Mouse (Mus musculus): Measurements from ENCODE around the gene Slc30a10. TPM values are rescaled to one million over a fixed set of nuclear protein-coding genes. Genes with fewer than 3 reads are reported as not detected.

The Slc30a10 gene
- 5.8 and 6.3 TPM in 2 replicates for polyA plus RNA-seq (2014; fragmentation: Nextera tagmentation; extraction: Ambion mirVana)

DNA sequence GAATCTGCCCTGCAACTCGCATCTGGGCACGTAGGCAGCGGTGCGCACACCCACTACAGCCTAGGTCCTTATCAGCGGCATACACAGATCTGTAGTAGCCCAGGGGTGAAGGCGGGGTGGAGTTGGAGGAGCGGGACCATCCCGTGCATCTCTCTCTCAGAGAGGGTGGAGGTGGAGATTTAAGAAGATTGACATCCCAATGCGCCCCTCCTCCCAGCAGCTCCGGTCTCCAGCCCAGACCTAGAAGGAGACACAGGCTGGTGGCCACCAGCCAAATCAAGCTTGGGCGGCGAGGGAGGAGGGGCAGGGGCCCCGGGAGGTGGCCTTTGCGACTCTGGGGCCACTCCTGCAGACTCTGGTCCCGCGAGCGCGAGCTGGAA lies at the start of gene Slc30a10:
Gene Slc30a10, plus strand, starts transcription at position 274 of the 380 bp plus-strand sequence.
- peak within 1 kb of the TSS; percentile 84 for H3K4me2 ChIP-seq (ENCODE audit: low read depth, low read length)
- H3K27ac ChIP-seq (ENCODE audit: low read depth, low read length) = 0 out of 2 replicates have a peak within 1 kb of the TSS, but pooled peaks have one; percentile 40
- H3K9me3 ChIP-seq (ENCODE audit: control insufficient read depth, low read length) = no peaks in the 10 kb centered on the region
- H3K9ac ChIP-seq (replicated peaks; ENCODE audit: low read depth, low read length) = peak within 1 kb of the TSS; percentile 62
- peak within 1 kb of the TSS; percentile 49 for H3K4me3 ChIP-seq (ENCODE audit: low read depth, low read length)
- ATAC-seq (ENCODE audit: low read depth) = peak; percentile 82
- H3K4me1 ChIP-seq (ENCODE audit: control insufficient read depth, insufficient read depth, low read length) = peaks cover 4% of the 10 kb centered on the region; the same call in 1 of the 2 replicates
- 0% methylated on average over 18 of the region's 18 CpGs for WGBS
- peaks cover 7% of the 10 kb centered on the region; the same call in 1 of the 2 replicates for H3K27me3 ChIP-seq (ENCODE audit: control insufficient read depth, insufficient read depth, low read length)
- H3K36me3 ChIP-seq (ENCODE audit: control insufficient read depth, insufficient read depth, low read length) = no peaks in the 10 kb centered on the region

DNA sequence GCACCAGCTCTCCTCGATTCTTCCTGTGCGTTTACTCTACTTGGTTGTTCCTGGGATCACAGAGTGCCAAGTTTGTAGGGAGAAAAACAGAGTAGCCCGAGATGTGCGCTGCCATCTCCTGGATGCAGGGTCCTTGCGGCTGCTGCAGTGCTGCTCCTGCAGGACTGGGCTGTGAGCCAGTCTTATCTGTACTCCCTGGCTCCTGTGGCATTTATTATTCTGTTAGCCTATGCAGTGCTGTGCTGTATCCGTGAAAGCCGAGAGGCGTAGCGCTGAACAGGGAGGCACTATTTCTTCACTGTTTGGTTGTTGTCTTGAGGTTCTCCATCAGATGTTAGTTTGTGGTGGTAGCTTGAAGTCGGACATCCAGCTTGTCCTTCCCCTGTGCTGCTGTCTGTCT lies 48.7 kb upstream of the Slc30a10 start:
- H3K9me3 ChIP-seq (ENCODE audit: control insufficient read depth, low read length) = no peaks in the 10 kb centered on the region
- H3K4me1 ChIP-seq (ENCODE audit: control insufficient read depth, insufficient read depth, low read length) = no peaks in the 10 kb centered on the region
- H3K27ac ChIP-seq (ENCODE audit: low read depth, low read length) = no peak overlapping the region
- WGBS = 84% methylated on average over 10 of the region's 10 CpGs
- H3K4me2 ChIP-seq (ENCODE audit: low read depth, low read length) = no peak overlapping the region
- H3K4me3 ChIP-seq (ENCODE audit: low read depth, low read length) = no peak overlapping the region
- no peak overlapping the region for H3K9ac ChIP-seq (replicated peaks; ENCODE audit: low read depth, low read length)
- ATAC-seq (ENCODE audit: low read depth) = no peak
- H3K27me3 ChIP-seq (ENCODE audit: control insufficient read depth, insufficient read depth, low read length) = no peaks in the 10 kb centered on the region
- H3K36me3 ChIP-seq (ENCODE audit: control insufficient read depth, insufficient read depth, low read length) = peaks cover 58% of the 10 kb centered on the region

DNA sequence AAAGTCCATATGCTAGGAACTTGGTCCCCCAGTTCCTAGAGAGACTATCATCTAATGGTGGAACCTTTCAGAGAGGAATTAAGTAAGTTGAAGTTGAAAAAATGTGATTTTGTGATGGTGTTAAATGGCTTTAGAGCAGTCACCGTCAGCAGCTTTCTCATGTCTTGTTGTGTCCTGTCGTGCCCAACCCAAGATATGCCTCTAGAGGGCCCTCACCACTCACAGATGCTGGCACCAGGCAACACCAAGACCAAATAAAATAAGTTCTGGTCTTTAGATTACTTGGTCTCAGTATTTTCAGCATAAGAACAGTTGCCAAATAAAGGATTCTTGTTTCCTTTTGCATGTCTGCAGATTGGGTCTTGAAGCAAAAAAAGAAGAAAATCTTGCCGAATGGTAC lies 44.8 kb upstream of the Slc30a10 start:
- WGBS = 87% methylated on average over 3 of the region's 3 CpGs
- no peak overlapping the region for H3K4me2 ChIP-seq (ENCODE audit: low read depth, low read length)
- no peak overlapping the region for H3K4me3 ChIP-seq (ENCODE audit: low read depth, low read length)
- ATAC-seq (ENCODE audit: low read depth) = no peak
- H3K36me3 ChIP-seq (ENCODE audit: control insufficient read depth, insufficient read depth, low read length) = peaks cover 58% of the 10 kb centered on the region
- no peak overlapping the region for H3K27ac ChIP-seq (ENCODE audit: low read depth, low read length)
- H3K4me1 ChIP-seq (ENCODE audit: control insufficient read depth, insufficient read depth, low read length) = no peaks in the 10 kb centered on the region
- H3K9me3 ChIP-seq (ENCODE audit: control insufficient read depth, low read length) = no peaks in the 10 kb centered on the region
- H3K27me3 ChIP-seq (ENCODE audit: control insufficient read depth, insufficient read depth, low read length) = no peaks in the 10 kb centered on the region
- no peak overlapping the region for H3K9ac ChIP-seq (replicated peaks; ENCODE audit: low read depth, low read length)

DNA sequence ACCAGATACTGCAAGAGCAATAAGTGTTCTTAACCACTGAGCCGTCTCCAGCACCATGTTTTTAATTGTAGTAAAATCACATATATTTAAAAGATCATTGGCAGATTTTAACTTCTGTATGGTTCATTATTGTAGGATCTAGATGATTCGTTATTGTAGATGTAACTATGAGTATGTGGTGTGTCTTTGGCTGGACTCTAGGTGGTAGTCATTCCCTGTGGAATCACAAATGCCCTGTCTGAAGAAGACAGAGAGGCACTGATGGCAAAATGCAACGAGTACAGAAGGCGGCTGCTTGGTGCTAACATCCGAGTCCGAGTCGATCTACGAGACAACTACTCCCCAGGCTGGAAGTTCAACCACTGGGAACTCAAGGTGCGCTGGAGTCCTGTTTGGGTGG lies 36.6 kb upstream of the Slc30a10 start:
- Histone ChIP-seq H3K4me3 (ENCODE audit: low read depth, low read length) (no peak overlapping the region), H3K27me3 (ENCODE audit: control insufficient read depth, insufficient read depth, low read length) (no peaks in the 10 kb centered on the region), H3K27ac (ENCODE audit: low read depth, low read length) (no peak overlapping the region), H3K4me1 (ENCODE audit: control insufficient read depth, insufficient read depth, low read length) (no peaks in the 10 kb centered on the region), H3K36me3 (ENCODE audit: control insufficient read depth, insufficient read depth, low read length) (peaks cover 49% of the 10 kb centered on the region), H3K9me3 (ENCODE audit: control insufficient read depth, low read length) (no peaks in the 10 kb centered on the region), H3K4me2 (ENCODE audit: low read depth, low read length) (no peak overlapping the region), H3K9ac (replicated peaks; ENCODE audit: low read depth, low read length) (no peak overlapping the region)
- WGBS = 90% methylated on average over 9 of the region's 9 CpGs
- ATAC-seq (ENCODE audit: low read depth) = no peak

DNA sequence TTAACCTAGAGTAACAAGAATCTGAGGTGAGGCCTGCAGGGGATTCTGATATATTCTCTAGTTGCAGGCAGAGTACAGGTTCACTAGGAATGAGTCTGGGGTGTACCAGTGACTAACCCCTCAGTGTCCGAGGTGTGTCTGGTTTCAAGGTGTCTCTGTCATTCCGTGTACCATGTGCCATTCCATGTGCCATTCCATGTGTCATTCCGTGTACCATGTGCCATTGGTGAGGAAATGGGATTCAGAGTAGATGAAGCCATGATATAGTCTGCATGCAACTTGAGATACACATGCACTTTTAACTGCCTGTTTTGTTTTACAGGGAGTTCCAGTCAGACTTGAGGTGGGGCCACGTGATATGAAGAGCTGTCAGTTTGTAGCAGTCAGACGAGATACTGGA lies 34.8 kb upstream of the Slc30a10 start:
- H3K36me3 ChIP-seq (ENCODE audit: control insufficient read depth, insufficient read depth, low read length) = peaks cover 43% of the 10 kb centered on the region

DNA sequence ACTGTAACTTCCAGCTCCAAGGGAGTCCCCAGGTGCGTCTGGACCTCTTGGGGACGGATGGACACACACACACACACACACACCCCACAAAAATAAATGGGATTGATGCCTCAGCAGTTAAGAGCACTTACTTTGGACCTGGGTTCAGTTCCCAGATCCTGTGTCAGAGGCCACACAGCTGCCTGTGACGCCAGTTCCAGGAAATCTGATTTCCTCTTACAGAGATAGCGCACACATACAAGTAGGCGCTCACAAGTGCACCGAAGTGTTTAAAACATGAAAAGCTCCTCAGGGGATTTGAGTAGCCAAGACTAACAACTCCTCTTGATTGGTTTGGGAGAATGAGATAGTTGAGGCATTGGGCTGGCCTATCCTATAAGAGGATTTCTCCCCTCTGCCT lies 33.9 kb upstream of the Slc30a10 start:
- WGBS = 93% methylated on average over 6 of the region's 6 CpGs
- H3K4me1 ChIP-seq (ENCODE audit: control insufficient read depth, insufficient read depth, low read length) = no peaks in the 10 kb centered on the region
- H3K27me3 ChIP-seq (ENCODE audit: control insufficient read depth, insufficient read depth, low read length) = no peaks in the 10 kb centered on the region
- ATAC-seq (ENCODE audit: low read depth) = no peak
- H3K4me2 ChIP-seq (ENCODE audit: low read depth, low read length) = no peak overlapping the region
- peaks cover 47% of the 10 kb centered on the region for H3K36me3 ChIP-seq (ENCODE audit: control insufficient read depth, insufficient read depth, low read length)
- no peaks in the 10 kb centered on the region for H3K9me3 ChIP-seq (ENCODE audit: control insufficient read depth, low read length)
- no peak overlapping the region for H3K9ac ChIP-seq (replicated peaks; ENCODE audit: low read depth, low read length)
- no peak overlapping the region for H3K27ac ChIP-seq (ENCODE audit: low read depth, low read length)
- H3K4me3 ChIP-seq (ENCODE audit: low read depth, low read length) = no peak overlapping the region

More for the DNA sequence above, 34.8 kb upstream of the Slc30a10 start:
- H3K27me3 ChIP-seq (ENCODE audit: control insufficient read depth, insufficient read depth, low read length) = no peaks in the 10 kb centered on the region
- no peaks in the 10 kb centered on the region for H3K4me1 ChIP-seq (ENCODE audit: control insufficient read depth, insufficient read depth, low read length)
- H3K4me2 ChIP-seq (ENCODE audit: low read depth, low read length) = no peak overlapping the region
- no peaks in the 10 kb centered on the region for H3K9me3 ChIP-seq (ENCODE audit: control insufficient read depth, low read length)
- no peak overlapping the region for H3K27ac ChIP-seq (ENCODE audit: low read depth, low read length)
- no peak overlapping the region for H3K4me3 ChIP-seq (ENCODE audit: low read depth, low read length)
- no peak overlapping the region for H3K9ac ChIP-seq (replicated peaks; ENCODE audit: low read depth, low read length)
- ATAC-seq (ENCODE audit: low read depth) = no peak
- WGBS = 97% methylated on average over 5 of the region's 5 CpGs

DNA sequence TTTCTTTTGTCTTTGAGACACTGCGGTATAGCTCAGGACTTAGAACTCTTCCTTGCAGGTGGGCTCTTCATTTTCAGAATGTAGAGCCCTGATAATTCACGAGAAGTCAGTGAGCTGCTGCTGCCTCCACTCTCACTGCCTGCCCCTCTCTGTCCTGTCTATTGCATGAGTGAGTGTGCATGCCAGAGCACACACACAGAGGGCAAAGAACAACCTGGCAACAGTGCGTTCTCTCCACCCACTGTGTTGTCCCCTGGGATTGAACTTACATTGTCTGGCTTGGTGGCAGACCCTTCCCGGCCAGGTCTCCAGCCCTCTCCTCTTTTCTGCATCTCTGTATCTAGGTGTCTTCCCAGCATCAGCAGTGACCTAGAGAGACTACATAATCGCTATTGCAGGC lies 28.1 kb upstream of the Slc30a10 start:
- WGBS = 93% methylated on average over 5 of the region's 5 CpGs
- peaks cover 33% of the 10 kb centered on the region for H3K36me3 ChIP-seq (ENCODE audit: control insufficient read depth, insufficient read depth, low read length)
- H3K4me1 ChIP-seq (ENCODE audit: control insufficient read depth, insufficient read depth, low read length) = no peaks in the 10 kb centered on the region
- no peak overlapping the region for H3K9ac ChIP-seq (replicated peaks; ENCODE audit: low read depth, low read length)
- no peaks in the 10 kb centered on the region for H3K9me3 ChIP-seq (ENCODE audit: control insufficient read depth, low read length)
- no peak for ATAC-seq (ENCODE audit: low read depth)
- no peak overlapping the region for H3K4me2 ChIP-seq (ENCODE audit: low read depth, low read length)
- H3K27me3 ChIP-seq (ENCODE audit: control insufficient read depth, insufficient read depth, low read length) = no peaks in the 10 kb centered on the region
- H3K27ac ChIP-seq (ENCODE audit: low read depth, low read length) = no peak overlapping the region
- no peak overlapping the region for H3K4me3 ChIP-seq (ENCODE audit: low read depth, low read length)

DNA sequence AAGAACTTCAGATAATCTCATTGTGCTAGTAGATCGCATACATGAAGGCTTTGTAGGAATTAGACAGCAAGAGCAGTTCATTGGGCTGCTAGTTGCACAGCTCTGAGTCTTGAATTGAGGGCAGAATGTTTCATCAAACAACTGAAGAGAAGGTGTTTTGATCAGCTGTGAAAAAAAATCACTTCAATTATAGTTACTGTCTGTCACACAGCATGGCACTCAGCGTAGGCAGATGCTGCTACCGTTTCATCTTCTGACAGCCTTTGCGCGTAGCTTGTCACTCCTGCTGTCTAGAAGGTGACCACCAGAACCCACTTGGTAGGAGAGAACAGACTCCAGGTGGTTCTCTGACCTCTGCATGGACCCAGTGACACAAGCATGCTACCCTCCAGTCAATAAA lies 24.2 kb upstream of the Slc30a10 start:
- H3K36me3 ChIP-seq (ENCODE audit: control insufficient read depth, insufficient read depth, low read length) = peaks cover 28% of the 10 kb centered on the region
- no peak overlapping the region for H3K4me2 ChIP-seq (ENCODE audit: low read depth, low read length)
- no peak overlapping the region for H3K27ac ChIP-seq (ENCODE audit: low read depth, low read length)
- 92% methylated on average over 5 of the region's 5 CpGs for WGBS
- no peak overlapping the region for H3K9ac ChIP-seq (replicated peaks; ENCODE audit: low read depth, low read length)
- no peaks in the 10 kb centered on the region for H3K27me3 ChIP-seq (ENCODE audit: control insufficient read depth, insufficient read depth, low read length)
- no peaks in the 10 kb centered on the region for H3K9me3 ChIP-seq (ENCODE audit: control insufficient read depth, low read length)
- H3K4me3 ChIP-seq (ENCODE audit: low read depth, low read length) = no peak overlapping the region
- H3K4me1 ChIP-seq (ENCODE audit: control insufficient read depth, insufficient read depth, low read length) = no peaks in the 10 kb centered on the region
- no peak for ATAC-seq (ENCODE audit: low read depth)

DNA sequence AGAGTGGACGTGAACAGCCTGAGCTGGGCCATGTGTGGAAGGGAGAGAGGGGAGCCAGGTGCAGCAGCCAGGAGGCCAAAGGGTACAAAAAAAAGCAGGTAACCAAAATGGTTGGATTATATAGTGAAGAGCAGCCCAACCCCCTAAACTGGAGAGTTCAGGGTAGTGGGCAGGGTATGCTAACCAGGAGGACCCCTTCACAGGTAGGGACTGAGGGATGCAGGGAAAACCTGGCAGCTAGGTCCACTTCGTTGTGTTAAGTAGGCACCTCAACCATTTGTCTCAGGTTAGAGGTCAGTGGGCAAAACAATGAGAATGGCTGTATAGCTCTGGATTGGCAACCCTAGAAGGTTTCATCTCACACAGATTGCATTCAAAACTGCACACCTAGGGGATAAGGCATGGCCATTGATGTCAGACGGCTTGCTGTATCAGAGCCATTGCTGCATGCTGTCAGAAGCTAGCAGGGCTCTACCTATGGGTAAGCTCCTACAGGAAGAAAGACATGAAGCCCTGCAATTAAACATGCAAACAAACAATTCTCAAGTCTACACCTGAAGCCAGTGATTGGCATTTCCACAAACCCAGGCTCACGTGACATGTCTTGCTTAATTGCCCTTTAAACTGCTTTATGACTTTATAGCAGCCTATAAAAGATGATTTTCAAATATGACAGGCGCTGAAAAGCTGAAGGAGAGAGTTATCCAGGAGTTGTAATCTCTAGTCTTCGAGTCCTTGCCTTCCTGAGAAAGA lies 23.2 kb upstream of the Slc30a10 start:
- H3K27me3 ChIP-seq (ENCODE audit: control insufficient read depth, insufficient read depth, low read length) = no peaks in the 10 kb centered on the region
- no peaks in the 10 kb centered on the region for H3K9me3 ChIP-seq (ENCODE audit: control insufficient read depth, low read length)
- H3K27ac ChIP-seq (ENCODE audit: low read depth, low read length) = no peak overlapping the region
- 74% methylated on average over 6 of the region's 6 CpGs for WGBS
- H3K4me1 ChIP-seq (ENCODE audit: control insufficient read depth, insufficient read depth, low read length) = no peaks in the 10 kb centered on the region
- no peak overlapping the region for H3K4me2 ChIP-seq (ENCODE audit: low read depth, low read length)
- H3K36me3 ChIP-seq (ENCODE audit: control insufficient read depth, insufficient read depth, low read length) = peaks cover 24% of the 10 kb centered on the region
- no peak for ATAC-seq (ENCODE audit: low read depth)
- H3K4me3 ChIP-seq (ENCODE audit: low read depth, low read length) = no peak overlapping the region
- no peak overlapping the region for H3K9ac ChIP-seq (replicated peaks; ENCODE audit: low read depth, low read length)

All from neural tube, embryonic 14.5 days (tissue).